Mouse (Mus musculus): ENCODE measurements around the gene Chrd. TPM values are rescaled to one million over a fixed set of nuclear protein-coding genes. Genes with fewer than 3 reads are reported as not detected.

The Chrd gene
- polyA plus RNA-seq, 1 experiment from 2014 or later: 6.3 TPM

- Histone ChIP-seq H3K36me3 (peaks cover 23% of the 10 kb centered on the region), H3K27ac (replicated peaks) (no peak overlapping the region), H3K27me3 (no peaks in the 10 kb centered on the region), H3K9ac (no peak overlapping the region), H3K4me1 (replicated peaks) (no peaks in the 10 kb centered on the region), H3K4me3 (no peak overlapping the region), H3K9me3 (no peaks in the 10 kb centered on the region), H3K4me2 (no peak overlapping the region)
- WGBS: 34% methylated on average over 5 of the region's 5 CpGs
- ATAC-seq (ENCODE audit: low FRiP score, low read depth): peak; percentile 80
Observed at GRCm38 (mm10) chr16:20724338-20724748, 8.6 kb upstream of the Chrd start.

- H3K27ac ChIP-seq (replicated peaks): no peak overlapping the region
- H3K9ac ChIP-seq: no peak overlapping the region
- H3K4me1 ChIP-seq (replicated peaks): no peaks in the 10 kb centered on the region
- H3K27me3 ChIP-seq: no peaks in the 10 kb centered on the region
- 76% methylated on average over 7 of the region's 7 CpGs for WGBS
- no peak overlapping the region for H3K4me3 ChIP-seq
- no peaks in the 10 kb centered on the region for H3K9me3 ChIP-seq
- no peak for ATAC-seq (ENCODE audit: low FRiP score, low read depth)
- H3K4me2 ChIP-seq: no peak overlapping the region
- peaks cover 15% of the 10 kb centered on the region for H3K36me3 ChIP-seq
Observed at GRCm38 (mm10) chr16:20725321-20725720, 7.6 kb upstream of the Chrd start.

GRCm38 (mm10) chr16:20725750-20726149 is 7.2 kb upstream of the Chrd start:
- Histone ChIP-seq H3K9ac (no peak overlapping the region), H3K27me3 (no peaks in the 10 kb centered on the region), H3K4me3 (no peak overlapping the region), H3K4me2 (no peak overlapping the region), H3K4me1 (replicated peaks) (no peaks in the 10 kb centered on the region), H3K9me3 (no peaks in the 10 kb centered on the region), H3K27ac (replicated peaks) (no peak overlapping the region), H3K36me3 (peaks cover 11% of the 10 kb centered on the region)
- WGBS: 79% methylated on average over 4 of the region's 4 CpGs
- ATAC-seq (ENCODE audit: low FRiP score, low read depth): no peak

- Histone ChIP-seq H3K36me3 (peaks cover 6% of the 10 kb centered on the region), H3K4me3 (no peak overlapping the region), H3K9ac (no peak overlapping the region), H3K9me3 (no peaks in the 10 kb centered on the region), H3K27ac (replicated peaks) (no peak overlapping the region), H3K27me3 (no peaks in the 10 kb centered on the region), H3K4me1 (replicated peaks) (no peaks in the 10 kb centered on the region), H3K4me2 (no peak overlapping the region)
- 86% methylated on average over 1 of the region's 1 CpGs for WGBS
- no peak for ATAC-seq (ENCODE audit: low FRiP score, low read depth)
Observed at GRCm38 (mm10) chr16:20726384-20726783, 6.5 kb upstream of the Chrd start.

- no peak overlapping the region for H3K4me2 ChIP-seq
- no peak overlapping the region for H3K9ac ChIP-seq
- peaks cover 18% of the 10 kb centered on the region for H3K4me1 ChIP-seq (replicated peaks)
- WGBS: 35% methylated on average over 5 of the region's 5 CpGs
- H3K27me3 ChIP-seq: peaks cover 9% of the 10 kb centered on the region
- no peak for ATAC-seq (ENCODE audit: low FRiP score, low read depth)
- H3K4me3 ChIP-seq: no peak overlapping the region
- no peaks in the 10 kb centered on the region for H3K9me3 ChIP-seq
- no peaks in the 10 kb centered on the region for H3K36me3 ChIP-seq
- no peak overlapping the region for H3K27ac ChIP-seq (replicated peaks)
Observed at GRCm38 (mm10) chr16:20730293-20730711, 2.6 kb upstream of the Chrd start.

- H3K27me3 ChIP-seq: peaks cover 18% of the 10 kb centered on the region
- no peak overlapping the region for H3K4me2 ChIP-seq
- H3K9ac ChIP-seq: no peak overlapping the region
- H3K27ac ChIP-seq (replicated peaks): no peak overlapping the region
- 0 out of 2 replicates have a peak, but pooled peaks have one; percentile 4 for ATAC-seq (ENCODE audit: low FRiP score, low read depth)
- peaks cover 18% of the 10 kb centered on the region for H3K4me1 ChIP-seq (replicated peaks)
- 63% methylated on average over 5 of the region's 5 CpGs for WGBS
- no peaks in the 10 kb centered on the region for H3K9me3 ChIP-seq
- H3K4me3 ChIP-seq: no peak overlapping the region
- peaks cover 6% of the 10 kb centered on the region; the same call in 1 of the 2 replicates for H3K36me3 ChIP-seq
Observed at GRCm38 (mm10) chr16:20731688-20732087, 1.2 kb upstream of the Chrd start.

- peaks cover 6% of the 10 kb centered on the region; the same call in 1 of the 2 replicates for H3K36me3 ChIP-seq
- peak overlapping the region; percentile 80 for H3K27ac ChIP-seq (replicated peaks)
- H3K27me3 ChIP-seq: peaks cover 18% of the 10 kb centered on the region
- H3K4me3 ChIP-seq: peak overlapping the region; percentile 74
- H3K9me3 ChIP-seq: no peaks in the 10 kb centered on the region
- H3K4me1 ChIP-seq (replicated peaks): peaks cover 18% of the 10 kb centered on the region
- H3K9ac ChIP-seq: peak overlapping the region; percentile 79
- H3K4me2 ChIP-seq: peak overlapping the region; percentile 80
- 0% methylated on average over 19 of the region's 30 CpGs for WGBS
- peak; percentile 14 for ATAC-seq (ENCODE audit: low FRiP score, low read depth)
Observed at GRCm38 (mm10) chr16:20732251-20732924, 539 bp upstream of the Chrd start.

GRCm38 (mm10) chr16:20733731-20734730 is 1.1 kb downstream of the Chrd start, which contains the start of gene Thpo:
Thpo (minus strand) TSS chr16:20734511.
- Histone ChIP-seq H3K36me3 (peaks cover 6% of the 10 kb centered on the region; the same call in 1 of the 2 replicates), H3K9ac (peak within 1 kb of the TSS; percentile 79), H3K27me3 (peaks cover 18% of the 10 kb centered on the region), H3K4me3 (peak within 1 kb of the TSS; percentile 74), H3K27ac (replicated peaks) (no peak within 1 kb of the TSS), H3K4me2 (peak within 1 kb of the TSS; percentile 80), H3K4me1 (replicated peaks) (peaks cover 18% of the 10 kb centered on the region), H3K9me3 (no peaks in the 10 kb centered on the region)
- ATAC-seq (ENCODE audit: low FRiP score, low read depth): no peak
- 4% methylated on average over 45 of the region's 45 CpGs for WGBS

GRCm38 (mm10) chr16:20735651-20736050 is 2.7 kb downstream of the Chrd start:
- no peak for ATAC-seq (ENCODE audit: low FRiP score, low read depth)
- H3K9me3 ChIP-seq: no peaks in the 10 kb centered on the region
- WGBS: 86% methylated on average over 5 of the region's 5 CpGs

GRCm38 (mm10) chr16:20736168-20736567 is 3.2 kb downstream of the Chrd start:
- Histone ChIP-seq H3K4me1 (replicated peaks) (peaks cover 18% of the 10 kb centered on the region), H3K9me3 (no peaks in the 10 kb centered on the region), H3K4me3 (no peak overlapping the region), H3K27ac (replicated peaks) (no peak overlapping the region), H3K9ac (no peak overlapping the region), H3K27me3 (peaks cover 18% of the 10 kb centered on the region), H3K36me3 (peaks cover 9% of the 10 kb centered on the region; the same call in 1 of the 2 replicates), H3K4me2 (no peak overlapping the region)
- no peak for ATAC-seq (ENCODE audit: low FRiP score, low read depth)
- 92% methylated on average over 7 of the region's 7 CpGs for WGBS

More at GRCm38 (mm10) chr16:20735651-20736050, 2.7 kb downstream of the Chrd start:
- no peak overlapping the region for H3K4me2 ChIP-seq
- peaks cover 6% of the 10 kb centered on the region; the same call in 1 of the 2 replicates for H3K36me3 ChIP-seq
- H3K27ac ChIP-seq (replicated peaks): no peak overlapping the region
- H3K9ac ChIP-seq: no peak overlapping the region
- peaks cover 18% of the 10 kb centered on the region for H3K4me1 ChIP-seq (replicated peaks)
- no peak overlapping the region for H3K4me3 ChIP-seq
- H3K27me3 ChIP-seq: peaks cover 18% of the 10 kb centered on the region

- WGBS: 91% methylated on average over 5 of the region's 5 CpGs
- no peak for ATAC-seq (ENCODE audit: low FRiP score, low read depth)
- H3K9me3 ChIP-seq: no peaks in the 10 kb centered on the region
- H3K4me1 ChIP-seq (replicated peaks): peaks cover 18% of the 10 kb centered on the region
- H3K9ac ChIP-seq: no peak overlapping the region
- no peak overlapping the region for H3K4me3 ChIP-seq
- peaks cover 9% of the 10 kb centered on the region; the same call in 1 of the 2 replicates for H3K36me3 ChIP-seq
- no peak overlapping the region for H3K27ac ChIP-seq (replicated peaks)
- H3K27me3 ChIP-seq: peaks cover 18% of the 10 kb centered on the region
- no peak overlapping the region for H3K4me2 ChIP-seq
Observed at GRCm38 (mm10) chr16:20736823-20737222, 3.9 kb downstream of the Chrd start.

GRCm38 (mm10) chr16:20739845-20740244 is 6.9 kb downstream of the Chrd start:
- H3K36me3 ChIP-seq: peaks cover 13% of the 10 kb centered on the region; the same call in 1 of the 2 replicates
- no peak overlapping the region for H3K4me2 ChIP-seq
- no peak overlapping the region for H3K9ac ChIP-seq
- H3K27ac ChIP-seq (replicated peaks): no peak overlapping the region
- 92% methylated on average over 9 of the region's 9 CpGs for WGBS
- ATAC-seq (ENCODE audit: low FRiP score, low read depth): no peak
- H3K9me3 ChIP-seq: no peaks in the 10 kb centered on the region
- peaks cover 14% of the 10 kb centered on the region for H3K27me3 ChIP-seq
- H3K4me3 ChIP-seq: no peak overlapping the region
- no peaks in the 10 kb centered on the region for H3K4me1 ChIP-seq (replicated peaks)

All from hindbrain, embryonic 15.5 days (tissue).